Mouse (Mus musculus) liver, adult 2 months (tissue): ENCODE data around the gene Cfap157.

Source experiments
- CTCF ChIP-seq: fragments of 200-500 bp; IDR thresholded peaks from 2 replicates; pipeline ENCODE4 v1.5.1; 2011; ENCODE audit warnings: low read depth, low read length, control low read depth
- POLR2A ChIP-seq: fragments of 200-500 bp; IDR thresholded peaks from 2 replicates; pipeline ENCODE4 v1.6.1; 2011; ENCODE audit warnings: low read length, control low read depth; ENCODE audit not compliant: insufficient read depth; ENCODE audit errors: extremely low read depth

DNA sequence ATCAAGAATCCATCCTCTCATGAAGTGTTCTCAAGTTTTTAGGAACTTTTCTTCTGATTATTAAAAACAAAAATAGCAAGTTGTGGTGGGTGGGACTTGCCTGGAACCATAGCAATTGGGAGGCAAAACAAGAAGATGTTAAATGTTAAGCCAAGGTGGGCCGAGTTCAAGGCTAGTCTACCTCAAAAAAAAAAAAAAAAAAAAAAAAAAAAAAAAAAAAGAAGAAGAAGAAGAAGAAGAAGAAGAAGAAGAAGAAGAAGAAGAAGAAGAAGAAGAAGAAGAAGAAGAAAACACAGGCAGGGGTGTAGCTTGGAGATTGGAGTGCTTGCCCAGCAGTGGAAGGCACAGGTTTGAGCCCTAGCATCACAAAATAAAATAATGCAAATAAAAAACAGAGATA lies 40.5 kb upstream of the Cfap157 start:
- TF ChIP-seq CTCF (no peak), POLR2A (no peak)
